Mouse (Mus musculus) liver (tissue): ENCODE results near the gene Acsbg1.
"Not testable (repeated sequence)": the region's sequence is repeated elsewhere in the genome, so short reads cannot be mapped to it uniquely, and the experiment has no call there.

Experiments used
- DNase-seq: peaks from one replicate; pipeline ENCODE4 v3.0.0-alpha.2; 2020; ENCODE audit warnings: mixed read lengths

Acsbg1 gene

DNA sequence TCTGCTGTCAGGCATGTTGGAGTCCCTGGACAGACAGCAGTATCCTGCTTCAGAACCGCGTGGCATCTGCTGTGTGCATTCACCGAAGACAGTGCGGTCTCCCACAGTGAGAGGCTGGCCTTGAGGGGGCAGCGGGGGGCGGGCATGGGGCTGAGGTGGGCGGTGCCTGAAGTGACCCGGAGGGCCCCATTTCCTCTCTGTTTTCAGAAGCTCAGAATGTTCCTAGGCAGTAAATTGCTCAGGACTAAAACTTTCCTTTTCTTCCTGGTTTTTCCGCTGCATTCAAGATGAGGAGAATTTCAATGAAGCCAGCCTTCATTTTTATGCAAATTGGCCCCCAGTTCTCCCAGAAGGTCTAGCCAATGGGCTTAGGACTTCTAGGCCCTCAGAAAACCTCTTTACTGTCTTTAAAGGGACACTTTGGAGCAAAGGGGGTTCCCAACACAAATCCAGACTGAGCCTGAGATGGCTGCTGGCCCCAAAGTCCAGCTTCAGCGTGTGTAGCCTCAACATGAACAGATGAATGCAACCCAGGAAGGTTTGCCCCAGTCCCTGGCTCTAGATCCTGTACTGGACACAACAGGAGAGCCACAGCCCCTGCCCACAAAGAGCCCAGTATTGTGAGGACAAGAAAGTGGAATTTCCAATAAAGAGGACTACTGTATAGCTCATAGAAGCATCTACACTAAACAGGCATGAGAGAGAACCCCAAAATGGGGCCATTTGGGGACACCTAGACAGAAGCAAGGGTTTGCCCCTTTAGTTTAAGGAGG is at the start of gene Acsbg1:
Gene Acsbg1, minus strand, starts transcription at position 266 of the 773 bp plus-strand sequence.
- no peak for DNase-seq

DNA sequence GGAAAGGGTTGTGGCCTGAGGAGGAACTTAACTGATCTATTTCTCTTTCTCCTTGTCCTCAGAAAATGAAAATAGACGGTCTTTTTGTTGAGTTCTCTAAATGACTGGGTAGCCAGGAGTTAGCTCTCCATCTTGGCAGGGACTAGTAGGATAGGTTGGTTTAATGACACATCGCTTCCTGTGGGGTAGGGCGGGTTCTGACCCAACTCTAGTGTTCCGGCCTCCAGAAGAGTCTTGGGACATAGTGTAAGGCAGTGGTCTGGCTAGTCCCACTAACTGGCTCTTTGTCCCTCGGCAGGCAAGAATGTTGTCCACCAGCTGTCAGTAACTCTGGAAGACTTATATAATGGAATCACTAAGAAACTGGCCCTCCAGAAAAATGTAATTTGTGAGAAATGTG is 46.4 kb upstream of the Acsbg1 start:
- DNase-seq, result no peak

DNA sequence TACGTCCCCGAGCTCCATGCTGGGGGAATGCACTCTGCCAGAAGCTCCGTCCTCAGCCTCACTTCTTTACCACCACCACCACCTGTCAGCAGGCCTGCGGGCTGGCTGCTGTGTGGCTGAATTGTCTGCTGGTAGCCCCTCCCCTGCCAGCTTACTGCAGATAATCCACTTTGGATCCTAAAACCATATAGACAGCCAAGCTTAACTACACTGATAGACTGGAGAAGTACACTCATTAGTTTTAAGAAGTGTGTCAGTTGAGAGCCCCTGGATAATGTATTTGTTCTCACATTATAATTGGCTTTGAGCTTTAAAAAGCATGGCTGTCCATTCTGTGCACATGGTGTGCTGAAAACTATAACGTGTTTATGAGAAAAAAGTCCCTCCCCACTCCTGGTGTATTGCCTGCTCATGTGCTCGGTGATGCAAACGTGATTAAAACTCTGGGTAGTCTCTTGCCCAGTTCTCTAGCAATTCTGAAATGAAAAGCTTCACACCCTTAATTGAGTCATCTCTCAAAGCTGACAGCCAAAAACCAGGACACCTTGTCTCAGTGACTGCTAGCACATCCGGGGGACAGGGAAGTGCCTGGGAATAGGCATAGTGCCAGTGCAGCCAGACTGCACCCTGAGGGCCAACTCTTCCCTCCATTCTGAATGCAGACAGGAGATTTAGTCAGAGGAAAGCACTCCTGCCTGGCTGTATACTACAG is 45.8 kb upstream of the Acsbg1 start:
- no peak for DNase-seq

DNA sequence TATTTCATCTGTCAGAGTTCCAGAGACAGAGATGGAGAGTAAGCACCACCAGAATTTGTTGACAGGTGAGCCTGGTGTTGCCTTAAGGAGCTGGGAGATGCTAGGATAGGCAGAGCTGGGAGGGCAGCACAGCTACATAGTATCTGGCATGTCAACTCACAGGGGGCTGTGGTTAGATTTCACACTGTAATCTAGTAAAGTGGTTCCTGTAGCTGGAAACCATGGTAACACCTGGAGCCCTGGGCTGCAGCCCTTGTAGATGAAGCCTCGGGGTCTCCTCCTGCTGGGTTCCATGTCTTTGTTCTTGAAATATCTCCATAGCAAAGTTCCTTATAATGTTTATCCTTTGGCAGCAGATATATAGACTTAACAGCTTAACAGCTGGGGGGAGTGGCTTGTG is 43.9 kb upstream of the Acsbg1 start:
- DNase-seq, result no peak

DNA sequence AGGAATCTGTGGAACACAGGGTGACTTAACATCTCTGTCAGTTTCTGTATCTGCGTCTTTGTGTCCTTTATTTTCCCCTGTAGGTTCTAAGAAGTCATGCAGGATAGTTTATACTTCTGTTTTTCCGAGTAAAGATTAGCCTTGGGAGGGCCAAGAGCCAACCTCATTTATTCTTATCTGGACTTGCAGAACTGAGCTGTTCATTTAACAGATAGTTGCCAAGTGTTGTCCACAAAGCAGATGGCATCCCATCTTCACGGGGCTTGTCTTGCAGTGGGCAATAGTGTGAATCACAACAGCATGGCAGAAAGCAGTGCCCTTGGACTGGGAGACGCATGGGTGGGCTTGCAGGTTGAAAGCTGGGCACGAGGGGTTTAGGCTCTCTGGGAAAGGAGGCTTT is 42.7 kb upstream of the Acsbg1 start:
- peak; percentile 68 for DNase-seq

DNA sequence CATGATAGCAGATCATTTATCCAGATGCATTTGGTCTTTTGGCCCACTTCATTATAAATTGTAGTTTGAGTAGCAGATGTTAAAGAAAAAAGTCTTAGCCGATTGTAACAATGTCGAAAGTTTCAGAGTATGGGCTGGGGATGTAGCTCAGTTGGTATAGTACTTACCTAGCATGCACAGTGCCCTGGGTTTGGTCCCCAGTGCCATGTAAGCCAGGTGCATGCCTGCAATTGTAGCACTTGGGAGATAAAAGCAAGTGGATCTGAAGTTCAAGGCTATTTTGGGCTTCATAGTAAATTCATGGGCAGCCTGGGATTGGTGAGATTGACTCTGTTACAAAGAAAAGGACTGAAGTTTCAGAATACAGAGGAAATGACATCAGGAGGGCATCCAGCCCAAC is 40.9 kb upstream of the Acsbg1 start:
- DNase-seq, result no peak

DNA sequence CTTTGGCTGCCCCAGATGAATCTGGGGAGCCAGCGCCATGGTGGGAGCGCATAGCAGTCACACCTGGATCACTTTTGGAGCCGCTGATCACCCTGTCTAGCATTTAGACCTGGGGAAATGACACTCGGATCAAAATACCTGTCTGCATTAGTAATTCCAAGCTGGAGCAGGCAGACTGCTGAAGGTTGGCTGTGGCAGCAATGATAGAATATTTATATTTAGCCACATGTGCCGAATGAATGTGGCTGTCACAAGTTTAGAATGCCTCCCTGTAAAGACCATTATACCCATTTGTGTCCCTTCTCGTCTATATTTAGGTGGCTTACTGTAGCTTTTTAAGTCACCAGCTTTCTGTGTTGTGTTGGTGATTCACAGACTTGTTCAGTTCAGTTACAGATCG is 39.1 kb upstream of the Acsbg1 start:
- DNase-seq, result no peak

DNA sequence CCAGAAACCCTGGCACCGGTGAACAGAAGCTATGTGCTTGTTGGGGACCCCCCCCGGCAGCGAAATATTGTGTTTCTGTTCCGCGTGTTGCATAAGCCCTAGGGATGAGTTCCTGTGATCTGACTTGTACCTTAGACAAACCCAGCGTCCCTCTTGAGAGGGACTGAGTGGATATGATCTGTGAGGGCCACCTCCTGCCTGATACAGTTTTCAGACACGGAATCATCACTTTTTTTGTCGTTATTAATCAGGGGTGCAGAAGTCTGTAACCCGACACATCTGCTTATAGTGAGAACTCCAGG is 38.5 kb upstream of the Acsbg1 start:
- DNase-seq, result no peak

DNA sequence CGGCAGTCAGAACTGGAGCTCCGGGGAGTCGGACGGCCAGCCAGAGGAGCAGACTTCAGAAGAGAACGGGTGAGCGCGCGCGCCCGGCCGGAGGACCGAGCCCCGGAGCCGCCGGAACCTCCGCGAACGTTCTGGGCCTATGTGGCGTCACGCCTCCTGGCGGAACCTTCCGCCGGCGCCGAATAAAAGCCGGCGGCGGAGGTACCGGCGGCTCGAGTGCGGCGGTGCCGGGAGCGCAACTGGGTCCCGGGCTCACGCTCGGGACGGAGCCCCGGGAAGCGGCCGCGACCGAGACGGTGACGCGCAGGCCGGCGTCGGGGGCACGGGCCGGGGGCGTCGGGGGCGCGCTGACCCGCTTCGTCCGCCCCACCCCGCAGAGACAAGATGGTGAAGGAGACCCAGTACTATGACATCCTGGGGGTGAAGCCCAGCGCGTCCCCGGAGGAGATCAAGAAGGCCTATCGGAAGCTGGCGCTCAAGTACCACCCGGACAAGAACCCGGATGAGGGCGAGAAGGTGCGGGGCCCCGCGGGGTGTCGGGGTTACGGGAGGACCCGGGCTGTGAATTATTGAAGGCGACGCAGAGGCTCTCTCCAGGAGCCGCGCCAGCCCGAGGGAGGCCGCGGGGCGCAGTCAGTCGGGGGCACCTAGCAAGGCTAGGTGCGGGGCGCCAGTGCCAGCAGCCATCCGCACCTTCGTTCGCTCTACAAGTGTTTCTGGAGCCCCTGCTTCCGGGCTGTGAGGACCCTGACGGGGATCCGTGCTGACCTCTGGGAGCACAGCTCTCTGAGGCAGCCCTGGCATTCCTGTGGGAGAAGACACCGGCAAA is 37.9 kb upstream of the Acsbg1 start:
- peak; percentile 83 for DNase-seq

DNA sequence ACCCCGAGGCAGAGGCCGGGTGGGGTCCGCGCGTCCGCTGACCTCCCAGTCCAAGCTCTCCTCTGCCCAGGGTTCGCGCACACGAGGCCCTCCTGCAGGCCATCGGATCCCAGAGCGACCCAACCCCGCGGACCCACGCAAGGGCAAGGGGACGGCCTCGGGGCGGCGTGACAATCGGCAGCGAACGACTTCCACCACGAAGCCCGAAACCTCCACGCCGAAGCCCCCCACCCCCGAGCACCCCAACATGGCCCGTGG is 37.3 kb upstream of the Acsbg1 start:
- peak; percentile 58 for DNase-seq

DNA sequence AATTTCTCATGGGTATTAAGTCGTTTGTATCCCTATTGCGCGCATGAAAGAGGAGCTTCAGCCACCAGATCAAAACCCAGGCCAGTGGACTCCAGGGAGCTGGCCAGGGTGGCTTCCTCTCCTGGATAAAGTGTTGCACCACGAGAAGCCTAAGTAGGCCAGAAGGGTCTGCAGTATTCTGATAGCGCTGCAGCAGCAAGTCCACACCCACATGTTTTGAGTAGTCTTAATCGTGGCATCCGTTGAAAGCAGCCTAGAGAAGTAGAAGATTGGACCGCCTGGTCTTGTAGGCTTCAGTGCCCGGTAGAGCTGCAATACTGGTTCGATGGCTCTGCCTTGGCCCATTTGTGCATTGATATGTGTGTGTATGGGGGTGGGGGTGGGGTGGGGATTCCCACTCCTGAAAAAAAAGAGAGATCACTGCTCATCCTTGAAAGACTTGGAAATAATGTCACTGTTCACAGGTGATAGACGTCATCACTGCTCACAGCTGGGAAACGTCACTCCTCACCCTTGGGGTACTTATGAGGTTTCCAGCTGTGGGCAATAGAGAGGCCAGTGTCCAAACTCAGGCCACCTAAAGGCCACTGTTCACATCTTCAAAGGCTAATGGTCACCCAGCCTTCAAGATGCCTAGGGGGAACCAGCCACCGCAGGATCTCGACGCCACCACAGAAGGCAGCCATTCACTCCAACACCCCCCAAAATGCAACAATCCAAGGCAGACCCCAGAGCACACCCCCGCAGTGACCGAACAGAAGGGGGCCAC is 36.8 kb upstream of the Acsbg1 start, which contains the start of gene Dnaja4:
Gene Dnaja4, plus strand, starts transcription at position 556 of the 769 bp plus-strand sequence.
- peak; percentile 85 for DNase-seq

DNA sequence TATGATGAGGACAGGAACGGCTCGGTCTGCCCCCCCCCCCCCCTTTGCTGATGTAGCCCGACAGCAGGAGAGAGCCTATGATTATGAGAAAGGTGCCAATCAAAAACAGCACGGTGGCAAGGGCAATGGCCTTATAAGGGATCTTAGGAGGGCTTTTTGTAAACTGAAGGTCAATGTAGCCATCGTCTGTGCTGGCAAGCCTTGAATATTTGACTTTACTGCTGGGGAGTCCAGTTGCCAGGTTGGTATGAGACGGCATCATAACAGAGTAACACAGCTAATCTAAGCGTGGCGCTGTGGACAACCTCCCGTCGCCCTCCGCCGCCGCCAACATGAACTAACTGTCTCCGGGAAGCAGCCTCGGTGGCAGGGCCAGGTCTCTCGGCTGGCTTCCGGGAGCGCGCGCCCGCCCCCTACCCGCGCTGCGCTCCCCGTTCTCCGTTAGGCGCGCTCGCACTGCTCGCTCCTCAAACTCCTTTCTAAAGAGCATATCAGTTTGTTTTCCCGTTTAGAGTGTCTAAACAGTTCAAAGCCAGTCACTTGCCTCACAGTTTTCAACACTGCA is 29.7 kb upstream of the Acsbg1 start:
- DNase-seq, result peak; percentile 59

DNA sequence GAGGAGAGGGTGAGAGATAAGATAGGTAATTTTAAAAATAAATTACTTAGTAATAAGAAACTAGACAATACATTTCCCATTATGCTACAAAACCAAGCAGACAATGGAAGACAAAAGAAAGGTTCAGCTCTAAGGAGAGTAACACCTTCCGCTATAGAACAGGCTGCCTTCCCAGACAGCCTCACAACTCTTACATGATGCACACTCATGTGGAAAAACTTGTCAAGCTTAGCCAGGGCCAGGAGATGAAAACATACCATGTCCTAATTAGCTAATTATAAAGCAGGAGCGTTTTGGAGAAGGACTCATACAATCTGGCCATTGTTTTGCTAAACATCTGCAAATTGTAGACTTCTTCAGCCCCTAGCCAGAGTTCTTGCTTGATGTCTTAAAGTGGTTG is 29.0 kb upstream of the Acsbg1 start:
- DNase-seq, result not testable (repeated sequence)

DNA sequence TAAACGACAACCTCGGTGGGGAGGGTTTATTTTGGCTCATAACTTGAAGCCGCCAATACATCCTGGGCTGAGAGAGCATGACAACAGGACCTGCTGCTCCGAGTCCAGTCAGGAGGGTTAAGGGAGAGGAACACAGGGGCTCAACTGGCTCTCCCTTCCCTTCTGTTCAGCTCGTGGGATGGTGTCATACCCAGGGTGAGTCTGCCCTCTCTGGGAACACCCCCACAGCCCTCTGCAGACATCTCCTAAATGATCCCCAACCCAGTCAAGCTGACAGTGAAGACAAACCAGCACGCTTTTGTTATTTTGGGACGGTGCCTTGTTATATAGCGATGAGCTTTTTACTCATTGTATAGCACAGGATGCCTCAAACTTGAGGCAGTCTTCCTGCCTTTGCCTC is 27.8 kb upstream of the Acsbg1 start:
- no peak for DNase-seq

DNA sequence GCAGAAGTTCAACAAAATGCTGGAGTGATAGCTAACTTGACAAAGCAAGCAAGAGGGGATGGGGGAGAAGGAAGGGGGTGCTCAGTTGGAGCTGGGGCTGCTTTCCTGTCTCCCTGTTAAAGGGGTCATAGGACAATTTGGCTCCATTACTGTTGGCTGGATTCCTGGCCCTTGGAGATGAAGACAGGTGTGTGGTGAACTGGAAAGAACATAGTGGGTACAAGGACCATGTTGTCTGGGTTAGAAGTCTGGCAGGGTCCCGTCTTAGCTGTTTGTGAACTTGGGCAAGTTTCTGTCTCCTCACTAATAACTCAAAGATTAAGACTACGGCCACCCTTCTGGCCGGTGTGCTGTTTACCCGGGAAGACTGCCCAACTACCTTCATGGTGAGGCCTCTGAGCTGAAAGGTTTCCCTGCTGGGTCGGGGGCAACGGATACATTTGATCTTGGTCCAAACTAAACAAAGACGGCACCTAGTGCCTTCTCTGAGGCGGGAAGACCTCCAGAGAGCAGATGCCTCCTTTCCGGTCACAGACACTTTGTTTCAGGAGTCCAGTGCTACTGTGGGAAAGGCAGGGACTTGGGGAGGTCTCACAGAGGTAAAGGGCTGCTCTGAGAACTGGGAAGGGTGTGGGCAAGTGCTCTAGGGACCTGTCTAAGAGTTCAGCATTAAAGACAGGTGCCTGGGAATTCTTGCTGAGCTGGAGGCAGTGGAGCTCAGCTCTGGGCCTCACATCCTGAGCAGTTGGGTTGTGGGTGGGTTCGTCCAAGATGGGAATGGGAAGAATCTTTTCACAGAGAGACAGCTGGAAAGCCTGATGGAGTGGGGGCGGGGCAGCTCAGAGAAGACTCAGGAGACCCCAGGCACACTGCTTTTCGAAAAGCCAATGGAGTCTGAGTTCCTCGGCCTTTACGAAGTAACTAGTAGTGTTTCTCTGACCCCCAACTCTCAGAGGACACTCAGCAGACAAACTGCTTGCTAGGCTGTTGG is 25.9 kb upstream of the Acsbg1 start:
- no peak for DNase-seq

DNA sequence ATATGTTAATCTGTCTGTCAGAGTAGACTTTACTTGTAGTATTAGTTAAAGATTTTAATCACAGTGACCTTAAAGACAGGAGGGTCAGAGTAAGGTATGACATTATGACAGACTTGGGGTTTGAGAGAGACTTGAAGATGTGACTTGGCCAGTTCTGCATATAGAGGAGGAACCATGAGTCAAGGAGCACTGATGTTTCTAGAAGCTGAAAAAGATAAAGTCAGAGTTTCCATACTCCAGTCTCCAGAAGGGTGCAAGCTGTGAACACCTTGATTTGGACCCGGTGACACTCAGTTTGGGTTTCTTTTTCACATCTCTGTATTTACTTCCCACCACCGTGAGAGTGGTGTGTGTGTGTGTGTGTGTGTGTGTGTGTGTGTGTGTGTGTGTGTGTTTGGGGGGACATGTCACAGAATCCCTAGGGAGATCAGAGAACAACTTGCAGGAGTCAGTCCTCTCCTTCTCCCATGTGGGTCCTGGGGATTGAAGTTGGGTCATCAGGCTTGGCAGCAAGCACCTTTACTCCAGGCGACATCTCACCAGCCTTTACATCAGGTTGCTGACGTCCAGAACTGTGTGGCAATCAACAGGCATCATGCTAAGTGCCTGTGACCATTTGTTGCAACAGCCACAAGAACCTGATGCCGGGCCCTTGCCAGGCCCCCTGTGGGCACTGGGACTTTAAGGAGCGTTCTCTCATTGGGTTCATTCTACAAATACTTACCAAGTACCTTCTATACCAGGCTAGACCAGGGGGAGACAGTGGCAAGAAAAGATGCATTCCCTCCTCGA is 22.3 kb upstream of the Acsbg1 start:
- DNase-seq, result no peak

DNA sequence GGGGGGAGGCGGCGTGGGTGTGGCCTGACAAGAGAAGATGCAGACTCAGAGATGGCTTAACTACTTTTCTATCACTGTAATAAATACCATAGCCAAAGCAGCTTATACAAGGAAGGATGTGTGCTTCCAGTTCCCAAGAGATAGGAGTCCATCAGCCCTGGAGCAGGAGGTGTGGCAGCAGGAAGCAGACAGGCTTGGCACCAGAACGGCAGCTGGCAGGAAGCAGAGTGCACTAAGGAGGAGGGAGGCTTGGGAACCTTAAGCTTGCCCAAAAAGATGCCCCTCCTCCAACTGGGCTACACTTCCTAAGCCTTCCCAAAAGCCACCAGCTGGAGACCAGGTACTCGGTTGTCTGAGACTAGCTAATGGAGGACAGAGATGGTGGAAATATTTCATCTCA is 21.2 kb upstream of the Acsbg1 start:
- DNase-seq, result no peak

DNA sequence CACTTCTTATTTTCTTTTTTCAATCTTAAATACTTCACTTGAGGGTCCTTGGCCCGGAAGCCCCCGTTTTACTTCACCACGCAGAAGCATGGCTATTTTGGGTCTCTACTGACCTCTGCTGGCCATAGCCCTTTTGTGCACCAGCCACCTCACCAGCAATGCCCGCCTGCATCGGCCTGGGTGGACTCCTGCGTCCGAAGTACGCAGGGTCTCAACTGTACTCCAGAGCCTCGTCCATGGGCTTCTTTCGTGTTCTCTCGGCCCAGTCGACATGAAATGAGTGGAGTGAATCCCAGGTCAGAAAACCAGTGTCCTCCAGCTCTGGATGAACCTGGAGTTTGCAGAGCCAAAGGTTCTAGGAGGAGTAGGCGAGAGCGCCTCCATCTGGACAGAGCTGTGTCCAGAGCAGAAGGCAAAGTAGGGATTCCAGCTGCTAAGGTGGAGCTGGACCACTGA is 14.9 kb upstream of the Acsbg1 start:
- peak; percentile 76 for DNase-seq

DNA sequence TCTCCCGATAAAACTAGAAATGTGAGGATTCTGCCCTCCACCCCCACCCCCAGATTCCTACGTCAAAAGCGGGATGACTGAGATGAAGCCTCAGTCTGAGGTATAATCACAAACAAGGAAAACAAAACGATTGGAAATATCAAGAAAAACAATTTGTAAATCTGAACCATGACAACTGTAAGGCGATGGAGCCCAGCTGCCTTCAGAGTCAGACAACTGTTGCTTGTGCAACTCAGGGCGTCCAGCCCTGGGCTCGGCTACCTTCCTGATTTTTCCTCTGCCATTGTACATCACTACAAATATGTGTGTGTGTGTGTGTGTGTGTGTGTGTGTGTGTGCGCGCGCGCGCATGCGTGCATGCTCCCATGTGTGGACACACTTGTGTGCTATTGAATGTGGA is 12.2 kb upstream of the Acsbg1 start:
- no peak for DNase-seq

DNA sequence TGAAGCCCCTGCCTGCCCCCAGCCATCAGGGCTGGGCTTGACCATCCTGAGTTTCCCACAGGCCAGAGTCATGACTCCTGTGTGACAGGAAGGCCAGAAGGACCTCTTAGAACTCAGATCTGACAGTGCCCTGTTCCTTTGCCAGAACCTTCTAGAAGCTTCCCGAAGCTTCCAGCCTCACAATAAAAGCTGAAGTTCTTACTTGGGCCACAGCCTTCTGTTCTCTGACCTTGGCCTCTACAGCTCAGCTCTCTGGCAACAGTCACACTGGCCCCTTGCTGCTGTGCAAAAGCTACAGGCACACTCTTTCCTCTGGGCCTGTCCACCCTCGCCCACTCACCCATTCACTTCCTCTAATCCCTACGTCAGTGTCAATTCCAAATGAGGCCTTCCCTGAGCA is 10.3 kb upstream of the Acsbg1 start:
- no peak for DNase-seq

DNA sequence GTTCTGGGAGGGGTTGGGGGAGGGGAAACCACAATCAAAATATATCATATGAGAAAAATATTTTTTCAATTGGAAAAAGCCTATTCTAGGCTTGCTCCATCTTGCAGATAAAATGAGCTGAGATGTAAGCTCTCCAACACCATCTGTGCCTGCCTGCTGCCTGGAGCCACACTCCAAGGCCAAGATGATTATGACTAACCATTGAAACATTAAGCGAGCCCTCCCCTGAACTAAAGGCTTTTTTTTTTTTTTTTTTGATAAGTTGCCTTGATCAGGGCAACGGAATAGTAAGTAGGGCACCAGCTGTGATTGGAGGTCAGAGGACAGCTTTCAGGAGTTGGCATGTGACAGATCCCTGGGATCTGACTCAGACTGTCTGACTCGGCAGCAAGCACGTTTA is 6.8 kb upstream of the Acsbg1 start:
- DNase-seq, result no peak
